Mouse (Mus musculus): ENCODE data around the gene Ppp2r3d. TPM values are rescaled to one million over a fixed set of nuclear protein-coding genes. Genes with fewer than 3 reads are reported as not detected.
"Not testable (repeated sequence)": the region's sequence is repeated elsewhere in the genome, so short reads cannot be mapped to it uniquely, and the experiment has no call there.

The Ppp2r3d gene
- total RNA-seq (2015; ENCODE audit: low replicate concordance) (1.5 and 12.7 TPM in 2 replicates), total RNA-seq (2017; ENCODE audit: low replicate concordance) (2.5 and 5.6 TPM in 2 replicates)

DNA sequence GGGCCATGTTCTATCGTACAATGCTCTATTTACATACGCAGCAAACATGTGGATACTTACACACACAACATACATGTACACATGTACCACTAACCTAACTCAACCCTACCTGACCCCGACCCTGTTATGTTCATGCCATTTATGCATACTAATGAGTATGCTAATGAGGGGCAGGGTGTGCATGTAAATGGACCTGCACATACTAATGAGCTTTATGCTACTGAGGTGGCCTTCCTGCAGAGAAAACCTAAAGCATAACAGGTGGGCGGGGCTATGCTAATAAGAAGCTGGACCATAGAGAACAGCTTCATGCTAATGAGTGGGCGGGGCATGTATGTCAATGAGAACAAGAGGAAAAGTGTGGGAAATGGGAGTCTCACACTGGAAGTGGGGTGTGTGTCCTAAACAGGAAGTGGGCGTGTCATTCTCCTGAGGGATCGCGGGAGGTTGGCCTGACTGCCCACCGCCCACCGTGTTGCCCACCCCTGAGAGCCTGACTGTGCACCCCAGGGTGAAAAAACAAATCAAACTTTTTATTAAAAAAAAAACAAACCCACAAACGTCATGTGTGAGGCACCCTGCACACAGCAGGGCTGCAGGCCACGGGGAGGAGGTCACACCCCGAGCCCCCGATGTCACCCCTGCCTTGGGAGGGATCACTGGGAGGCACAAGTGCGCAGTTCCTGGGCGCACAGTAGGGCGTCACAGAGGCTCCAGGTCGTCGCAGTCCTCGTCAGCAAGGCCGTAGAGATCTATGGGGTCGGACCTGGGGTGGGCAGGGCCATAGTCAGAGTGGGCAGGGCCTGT, at the start of gene Ppp2r3d:
TSS of gene Ppp2r3d (minus strand) at position 803 of the 807 bp plus-strand sequence.
- no peak for ATAC-seq (replicated peaks; ENCODE audit: low FRiP score, poor library complexity, severe bottlenecking)

DNA sequence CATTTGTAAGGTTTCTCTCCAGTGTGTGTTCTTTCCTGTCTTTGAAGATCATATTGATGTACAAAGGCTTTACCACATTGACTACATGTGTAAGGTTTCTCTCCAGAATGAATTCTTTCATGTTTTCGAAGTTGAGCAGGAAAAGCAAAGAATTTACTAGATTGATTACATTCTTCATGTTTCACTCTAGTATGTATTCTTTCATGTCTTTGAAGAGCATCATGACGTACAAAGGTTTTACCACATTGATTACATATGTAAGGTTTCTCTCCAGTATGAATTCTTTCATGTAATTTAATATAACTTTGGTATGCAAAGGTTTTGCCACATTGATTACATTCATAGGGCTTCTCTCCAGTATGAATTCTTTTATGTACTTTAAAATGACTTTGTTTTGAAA, 17.0 kb upstream of the Ppp2r3d start, which contains the start of gene Gm21836:
TSS of gene Gm21836 (minus strand) at position 101 of the 400 bp plus-strand sequence.
- ATAC-seq (replicated peaks; ENCODE audit: low FRiP score, poor library complexity, severe bottlenecking) = not testable (repeated sequence)

DNA sequence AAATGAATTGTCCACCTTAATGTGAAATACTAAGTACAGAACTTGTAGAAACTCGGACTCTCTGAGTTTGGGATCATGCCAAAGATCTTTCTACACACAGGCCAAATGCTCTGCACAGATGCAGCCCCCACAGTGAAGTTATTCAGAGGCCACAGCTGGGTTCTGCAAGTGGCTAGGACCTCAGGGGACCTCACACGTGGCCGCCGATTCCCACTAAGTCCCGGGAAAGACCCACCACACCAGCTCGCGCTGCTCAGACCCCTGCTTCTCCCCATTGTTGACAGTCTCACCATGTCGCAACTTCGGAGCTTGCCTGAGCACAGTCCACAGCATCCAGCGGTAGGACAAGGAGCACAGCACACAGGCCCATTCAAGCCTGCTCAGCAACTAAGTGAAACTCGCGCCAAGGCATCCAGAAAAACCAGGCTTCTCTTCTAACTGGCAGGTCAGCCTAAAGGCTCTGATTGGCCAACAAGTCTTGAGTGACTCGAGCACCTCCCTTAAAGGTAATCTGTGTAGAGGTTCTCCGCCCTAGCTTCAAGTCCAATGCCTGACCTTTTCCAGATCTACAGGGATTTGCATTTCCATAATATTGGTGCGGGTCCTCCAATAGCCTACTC, 3.8 kb upstream of the Ppp2r3d start:
- not testable (repeated sequence) for ATAC-seq (replicated peaks; ENCODE audit: low FRiP score, poor library complexity, severe bottlenecking)

DNA sequence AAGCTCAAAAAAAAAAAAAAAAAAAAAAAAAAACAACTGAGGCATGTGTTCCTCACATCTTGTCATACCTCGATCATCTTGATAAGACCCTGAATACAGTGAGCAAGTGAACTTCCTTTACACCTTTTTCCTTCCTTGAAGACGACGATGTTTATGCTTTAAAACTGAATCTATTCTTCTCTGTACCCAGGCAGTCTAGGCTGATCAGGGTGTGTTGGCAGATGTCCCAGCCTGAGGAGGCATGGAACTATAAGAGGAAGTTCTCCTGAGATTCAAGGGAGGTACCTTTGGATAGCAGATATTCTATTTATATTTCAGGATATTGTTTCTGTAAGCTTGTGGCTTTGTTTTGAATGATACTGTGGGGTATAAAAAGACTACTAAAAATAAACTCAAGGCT, 1.4 kb upstream of the Ppp2r3d start:
- no peak for ATAC-seq (replicated peaks; ENCODE audit: low FRiP score, poor library complexity, severe bottlenecking)

DNA sequence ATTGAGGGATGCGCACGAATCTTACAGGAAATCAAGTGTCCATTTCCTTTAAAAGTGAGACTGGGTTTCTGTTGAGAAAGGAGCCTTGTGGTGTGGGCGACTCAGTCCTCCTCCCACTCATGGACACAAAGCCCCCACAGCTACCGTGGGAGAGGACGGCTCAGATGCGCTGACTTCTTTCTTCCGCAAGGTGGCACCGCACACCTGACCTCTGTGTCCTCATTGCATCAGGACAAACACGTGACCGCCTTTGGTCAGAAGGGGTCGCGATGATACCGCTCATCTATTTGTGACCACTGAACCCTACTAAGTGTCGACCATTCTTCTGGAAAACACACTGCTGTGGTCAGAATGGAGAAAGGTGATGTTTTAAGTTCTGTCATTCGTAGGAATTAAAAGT, 1.0 kb downstream of the Ppp2r3d start:
- no peak for ATAC-seq (replicated peaks; ENCODE audit: low FRiP score, poor library complexity, severe bottlenecking)

DNA sequence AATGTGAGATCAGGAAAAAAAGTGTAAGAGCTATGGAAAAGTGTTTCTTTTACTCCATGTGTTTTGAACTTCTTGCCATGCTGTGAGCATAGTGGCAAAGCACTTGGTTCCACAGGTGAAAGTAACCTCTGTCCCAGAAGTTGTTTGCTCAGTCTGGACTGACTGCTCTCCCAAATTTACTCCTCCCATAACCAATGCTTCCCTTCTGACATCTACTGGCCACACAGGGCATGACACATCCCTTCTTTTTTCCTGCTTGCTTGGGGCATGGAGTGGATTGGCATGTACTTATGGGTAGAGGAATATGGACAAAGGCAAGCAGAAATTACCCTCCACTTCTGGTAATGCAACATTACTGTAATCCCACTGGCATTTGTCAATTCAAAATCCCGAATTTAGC, 20.1 kb downstream of the Ppp2r3d start:
- peak; percentile 55; the same call in 1 of the 2 replicates for ATAC-seq (replicated peaks; ENCODE audit: low FRiP score, poor library complexity, severe bottlenecking)

DNA sequence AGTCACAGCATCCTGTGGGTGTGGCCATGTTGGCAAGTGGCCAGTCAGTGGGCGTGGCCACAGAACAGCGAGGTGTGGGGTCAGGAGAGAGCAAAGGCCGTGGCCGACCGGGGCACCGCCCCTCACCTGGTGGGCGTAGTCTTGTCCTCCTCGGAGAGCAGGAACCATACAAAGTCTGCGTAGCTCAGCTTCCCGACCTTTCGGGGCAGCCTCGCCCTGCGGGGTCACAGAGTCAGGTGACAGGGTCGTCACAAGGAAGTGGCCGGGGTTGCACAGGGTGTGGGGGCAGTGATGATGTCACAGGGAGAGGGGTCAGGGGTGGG, 34.2 kb downstream of the Ppp2r3d start:
- ATAC-seq (replicated peaks; ENCODE audit: low FRiP score, poor library complexity, severe bottlenecking) = no peak

DNA sequence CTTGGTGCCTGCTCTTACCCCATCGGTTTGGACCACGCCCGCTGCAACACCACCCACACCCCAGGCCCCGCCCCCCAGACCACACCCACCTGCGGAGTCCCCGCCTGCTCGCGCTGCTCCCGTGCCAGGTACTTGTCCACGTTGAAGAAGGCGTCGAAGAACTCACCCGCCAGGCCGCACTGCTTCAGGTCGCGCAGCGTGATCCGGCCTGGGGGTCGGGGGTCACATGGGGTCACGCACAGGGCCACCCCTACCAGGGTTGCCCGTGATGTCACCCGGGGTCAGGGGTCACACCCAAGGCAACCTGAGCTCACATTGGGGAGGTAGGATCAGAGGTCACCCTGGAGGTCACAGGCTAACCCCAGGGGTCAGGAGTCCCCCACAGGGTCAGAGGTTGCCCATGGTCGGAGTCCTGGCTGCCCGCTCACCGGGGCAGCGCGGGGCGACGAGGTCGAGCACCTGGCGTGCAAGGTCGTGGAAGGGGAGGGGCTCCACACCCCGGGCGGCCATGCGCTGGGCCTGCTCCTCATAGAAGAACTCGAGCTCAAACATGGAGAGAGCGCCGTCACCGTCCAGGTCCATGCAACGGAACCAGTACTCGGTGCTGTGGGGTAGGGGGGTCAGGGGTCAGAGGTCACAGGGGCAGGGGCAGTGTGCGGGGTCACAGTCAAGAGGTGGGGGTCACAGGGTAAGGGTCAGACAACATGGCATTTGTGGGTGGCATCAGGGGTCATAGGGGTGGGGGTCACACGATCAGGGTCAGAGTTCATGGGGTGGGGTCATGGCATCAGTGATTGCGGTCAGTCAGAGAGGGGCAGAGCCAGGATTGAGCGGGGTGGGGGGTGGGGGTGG, 34.8 kb downstream of the Ppp2r3d start:
- ATAC-seq (replicated peaks; ENCODE audit: low FRiP score, poor library complexity, severe bottlenecking) = no peak

DNA sequence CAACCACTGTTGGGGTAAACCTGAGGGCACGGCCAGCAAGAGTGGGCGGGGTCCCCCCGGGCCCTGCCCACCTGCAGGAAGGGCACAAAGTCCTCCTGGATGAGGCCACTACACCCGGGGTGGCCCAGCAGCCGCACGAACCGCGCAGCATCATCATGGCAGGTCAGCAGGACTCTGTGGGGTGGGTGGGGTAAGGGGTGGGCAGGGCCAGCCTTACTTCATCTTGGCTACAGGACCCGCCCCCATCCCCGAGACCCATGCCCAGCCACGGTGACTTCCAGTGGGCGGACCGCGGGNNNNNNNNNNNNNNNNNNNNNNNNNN, 36.0 kb downstream of the Ppp2r3d start:
- no peak for ATAC-seq (replicated peaks; ENCODE audit: low FRiP score, poor library complexity, severe bottlenecking)

DNA sequence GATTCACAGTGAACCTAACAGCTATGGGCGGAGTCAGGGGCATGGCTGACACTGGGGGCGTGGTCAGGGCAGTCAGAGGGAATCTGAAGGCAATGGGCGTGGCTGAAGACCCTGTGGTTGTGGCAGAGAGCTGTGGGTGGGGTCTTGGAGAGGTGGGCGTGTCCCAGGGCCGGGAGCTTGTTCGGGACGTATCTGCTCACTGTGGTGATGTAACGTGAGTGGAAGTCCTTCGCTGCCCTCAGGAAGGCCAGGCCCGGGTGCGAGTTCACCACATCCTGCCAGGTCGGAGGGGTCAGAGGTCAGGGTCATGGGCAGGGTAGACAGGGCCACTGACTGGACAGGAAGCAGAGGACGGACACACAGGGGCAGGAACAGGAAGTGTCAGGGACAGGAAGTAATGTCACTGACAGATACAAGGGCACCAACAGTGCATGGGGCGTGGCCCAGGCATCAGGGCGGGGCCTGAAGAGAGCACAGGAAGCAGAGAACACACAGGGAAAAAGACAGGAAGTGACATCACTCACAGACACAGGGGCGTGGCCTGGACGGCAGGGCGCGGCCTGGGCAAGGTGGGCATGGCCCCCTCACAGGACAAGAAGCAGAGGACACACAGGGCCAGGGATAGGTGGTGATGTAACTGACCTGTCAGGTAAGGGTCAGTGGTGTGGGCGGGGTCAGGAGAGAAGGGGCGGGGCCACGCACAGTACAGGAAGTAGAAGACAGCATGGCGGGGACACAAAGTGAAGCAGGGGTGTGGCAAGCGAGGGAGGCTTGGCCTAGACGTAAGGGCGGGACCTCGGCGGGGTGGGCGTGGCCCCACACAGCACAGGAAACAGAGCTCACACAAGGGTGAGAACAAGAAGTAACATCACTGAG, 36.6 kb downstream of the Ppp2r3d start:
- peak; percentile 58 for ATAC-seq (replicated peaks; ENCODE audit: low FRiP score, poor library complexity, severe bottlenecking)

DNA sequence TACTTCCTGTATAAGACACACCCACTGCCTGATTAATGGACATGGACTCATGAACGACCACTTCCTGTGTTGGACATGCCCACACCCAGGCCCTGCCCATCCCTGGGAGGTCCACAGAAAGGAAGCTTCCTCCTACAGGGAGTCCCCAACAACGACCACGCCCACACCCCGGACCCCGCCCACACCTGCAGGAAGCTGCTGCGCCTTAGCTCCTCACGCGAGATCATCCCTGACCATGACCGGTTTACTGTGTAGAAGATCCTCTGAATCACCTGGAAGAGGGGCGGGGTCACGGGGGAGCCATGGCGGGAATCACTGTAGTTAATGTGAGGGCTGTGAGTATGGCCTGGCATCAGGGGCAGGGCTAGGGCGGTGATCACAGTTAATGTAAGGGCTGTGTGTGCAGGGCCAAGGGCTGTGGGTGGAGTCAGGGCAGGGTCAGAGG, 37.3 kb downstream of the Ppp2r3d start:
- peak; percentile 53 for ATAC-seq (replicated peaks; ENCODE audit: low FRiP score, poor library complexity, severe bottlenecking)

DNA sequence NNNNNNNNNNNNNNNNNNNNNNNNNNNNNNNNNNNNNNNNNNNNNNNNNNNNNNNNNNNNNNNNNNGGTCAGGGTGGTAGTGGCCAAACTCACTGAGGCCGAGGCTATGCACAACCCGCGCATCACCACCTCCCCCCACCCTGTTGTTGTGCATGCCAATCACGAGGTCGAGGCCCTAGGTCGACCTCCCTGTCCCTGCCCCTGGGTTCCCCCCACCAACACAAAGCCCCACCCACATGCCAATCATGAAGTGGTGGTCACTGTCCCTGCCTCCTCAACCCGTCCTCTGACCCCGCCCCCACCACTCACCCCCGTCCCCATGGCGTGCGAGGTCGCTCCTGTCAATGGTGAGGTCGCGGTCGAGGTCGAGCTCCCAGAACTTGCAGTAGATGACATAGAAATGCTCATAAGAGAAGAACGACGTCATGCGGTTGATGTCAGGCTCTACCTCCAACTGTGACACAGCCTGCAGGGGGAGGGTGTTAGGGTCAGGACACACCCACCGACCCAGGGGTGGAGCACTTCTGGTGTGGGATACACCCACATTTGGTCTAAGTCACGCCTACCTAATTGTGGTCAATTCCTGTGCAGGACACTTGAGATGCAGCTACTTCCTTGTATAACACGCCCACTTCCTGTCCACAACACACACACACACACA, 37.9 kb downstream of the Ppp2r3d start:
- ATAC-seq (replicated peaks; ENCODE audit: low FRiP score, poor library complexity, severe bottlenecking) = peak; percentile 44

DNA sequence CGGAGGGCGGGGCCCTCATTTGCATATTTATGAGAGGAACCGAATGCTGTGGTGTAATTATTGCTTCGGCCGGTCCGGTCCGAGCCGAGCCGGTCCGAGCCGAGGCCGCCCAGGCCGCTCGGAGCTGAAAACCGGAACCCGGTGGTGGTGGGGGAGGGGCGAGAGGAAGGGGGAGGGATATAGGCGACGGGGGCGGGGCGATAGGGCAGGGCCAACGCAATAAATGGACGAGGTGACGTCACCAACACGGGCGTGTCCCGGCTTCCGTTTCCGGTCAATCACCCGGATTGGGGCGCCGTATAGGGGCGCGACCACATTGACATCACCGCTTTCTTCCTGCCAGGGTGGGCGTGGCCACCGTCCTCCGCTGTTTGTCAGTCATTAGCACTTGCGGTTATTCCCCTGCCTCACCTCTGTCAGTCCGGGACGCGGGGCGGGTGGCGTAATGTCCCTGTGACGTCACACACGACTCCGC, 51.2 kb downstream of the Ppp2r3d start:
- ATAC-seq (replicated peaks; ENCODE audit: low FRiP score, poor library complexity, severe bottlenecking) = no peak

DNA sequence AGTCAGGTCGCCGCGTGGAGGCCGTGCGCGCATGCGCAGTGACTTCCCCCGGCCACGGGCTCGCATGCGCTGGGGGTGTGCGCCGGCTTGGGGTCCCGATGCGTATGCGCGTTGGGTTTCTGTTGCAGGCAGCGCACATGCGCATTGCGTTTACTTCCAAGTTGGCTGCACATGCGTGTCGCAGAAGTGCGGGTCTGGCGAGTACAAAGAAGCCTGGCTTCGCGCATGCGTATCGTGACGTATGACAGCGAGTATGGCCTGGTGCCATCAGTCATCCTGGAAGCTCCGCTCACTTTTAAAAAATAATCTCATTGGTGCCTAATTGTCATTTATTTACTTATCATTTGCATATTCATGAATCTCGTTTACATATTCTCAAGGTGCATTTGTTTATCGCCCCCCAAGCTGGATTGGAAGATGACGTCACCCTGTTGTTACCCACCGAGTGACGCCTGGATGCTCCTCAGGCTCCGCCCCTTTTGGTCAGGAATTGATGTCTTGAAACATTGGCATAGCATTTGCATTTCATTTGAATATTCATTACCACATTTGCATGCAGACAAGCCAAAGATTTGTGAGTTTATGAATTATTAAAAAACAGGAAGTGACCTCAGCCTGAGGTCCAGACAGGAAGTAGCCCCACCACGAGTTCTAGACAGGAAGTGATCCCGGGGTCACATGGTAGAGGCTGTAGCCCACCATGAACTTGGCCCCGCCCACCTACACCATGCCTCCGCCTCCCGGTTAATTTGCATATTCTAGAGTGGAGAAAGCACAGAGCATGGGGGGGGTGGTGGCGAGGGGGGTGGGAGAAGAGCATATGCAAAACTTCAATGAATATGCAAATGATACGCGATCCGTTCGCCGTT, 51.9 kb downstream of the Ppp2r3d start:
- ATAC-seq (replicated peaks; ENCODE audit: low FRiP score, poor library complexity, severe bottlenecking) = peak; percentile 68

DNA sequence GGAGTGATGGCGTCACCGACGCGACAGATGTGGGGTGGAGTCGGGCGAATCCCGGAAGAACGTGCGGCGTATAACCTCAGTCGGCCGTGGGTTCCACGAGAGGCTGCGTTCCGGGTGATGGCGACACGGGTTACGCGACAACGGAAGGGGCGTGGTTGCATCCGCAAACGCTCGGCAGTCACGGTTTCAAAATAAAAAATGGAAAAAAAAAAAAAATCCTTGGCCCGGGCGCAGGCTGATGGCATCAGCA, 52.5 kb downstream of the Ppp2r3d start:
- no peak for ATAC-seq (replicated peaks; ENCODE audit: low FRiP score, poor library complexity, severe bottlenecking)

DNA sequence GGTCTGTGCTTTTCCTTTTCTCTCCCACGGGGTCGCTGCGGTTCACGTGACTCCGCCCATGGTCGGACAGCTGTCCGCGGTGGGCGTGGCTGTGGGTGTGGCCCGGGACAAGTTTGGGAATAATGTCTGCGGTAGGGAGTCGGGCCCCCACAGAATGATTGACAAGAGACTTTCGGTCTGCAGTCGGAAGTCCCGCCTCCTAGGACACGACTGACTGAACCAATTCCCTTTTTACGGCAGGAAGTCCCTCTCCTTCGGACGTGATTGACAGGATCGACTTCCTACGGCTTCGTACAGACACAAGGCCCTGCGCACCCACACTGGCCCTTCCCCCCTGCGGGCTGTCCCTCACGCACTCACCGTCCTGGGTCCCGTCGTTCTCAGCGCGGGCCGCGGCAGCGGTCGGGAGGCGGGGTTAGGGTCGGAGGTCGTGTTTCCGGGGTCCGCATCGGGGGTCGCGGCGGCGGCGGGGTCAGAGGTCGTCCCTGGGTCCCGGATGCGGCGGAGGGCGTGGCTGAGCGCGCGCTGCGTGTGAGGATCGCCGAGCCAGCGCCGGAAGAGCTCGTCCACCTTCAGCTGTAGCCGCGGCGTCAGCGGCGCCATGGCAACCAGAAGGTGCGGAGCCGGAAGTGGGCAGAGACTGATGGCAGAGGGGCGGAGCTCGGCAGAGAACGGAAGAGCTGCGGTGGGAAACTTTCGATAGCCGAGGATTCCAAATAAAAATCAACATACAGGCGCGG, 53.0 kb downstream of the Ppp2r3d start:
- ATAC-seq (replicated peaks; ENCODE audit: low FRiP score, poor library complexity, severe bottlenecking) = peak; percentile 89

DNA sequence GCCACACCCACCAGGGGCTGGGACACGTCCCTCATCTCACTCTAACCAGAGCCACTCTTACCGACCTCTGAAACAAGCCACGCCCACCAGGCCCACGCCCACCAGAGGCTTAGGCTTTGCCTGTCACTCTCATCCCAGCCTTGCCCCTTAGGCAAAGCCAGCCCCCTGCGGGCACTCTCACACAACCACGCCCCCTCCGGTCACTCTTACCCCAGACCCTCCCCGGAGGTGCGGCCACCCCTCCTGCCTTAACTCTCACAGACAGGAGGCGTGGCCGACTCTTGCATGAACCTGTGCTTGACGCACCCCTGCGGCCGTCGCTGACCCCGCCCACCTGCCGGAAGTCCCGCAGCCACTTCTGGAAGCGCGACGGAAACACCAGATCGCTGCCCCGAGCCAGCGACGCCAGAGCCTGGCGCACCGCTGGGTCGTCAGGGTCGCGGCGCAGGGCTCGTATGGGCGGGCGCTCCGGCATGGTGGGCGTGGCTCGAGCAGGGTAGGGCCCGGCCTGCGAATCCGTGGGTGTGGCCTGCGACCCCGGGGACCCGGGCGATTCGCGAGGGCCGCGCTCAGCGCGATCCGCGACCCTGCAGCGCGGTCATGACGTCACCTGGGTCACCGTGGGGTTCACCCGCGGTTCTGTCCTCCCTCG, 53.7 kb downstream of the Ppp2r3d start:
- peak; percentile 36 for ATAC-seq (replicated peaks; ENCODE audit: low FRiP score, poor library complexity, severe bottlenecking)
